Mouse (Mus musculus) CH12.LX (cell line): ENCODE data around the gene Adrb1. TPM values are rescaled to one million over a fixed set of nuclear protein-coding genes. Genes with fewer than 3 reads are reported as not detected.
"Not testable (repeated sequence)": the region's sequence is repeated elsewhere in the genome, so short reads cannot be mapped to it uniquely, and the experiment has no call there.

ENCODE experiments used
- DNase-seq: peaks from one replicate; pipeline ENCODE4 v3.0.0-alpha.2; 2013; ENCODE audit errors: extremely low read depth
- H3K27ac ChIP-seq: 2 replicates; pipeline ENCODE4 v1.5.1; 2012; ENCODE audit warnings: low read depth, mild to moderate bottlenecking, control low read depth, moderate library complexity; ENCODE audit not compliant: insufficient read depth
- H3K27me3 ChIP-seq: replicated peaks from 2 replicates; pipeline ENCODE3; 2012; ENCODE audit warnings: inconsistent platforms
- H3K36me3 ChIP-seq, 2 experiments: replicated peaks in 1 of 2; 2 replicates each; pipeline versions ENCODE3 to v1.6.1; 2012; ENCODE audit warnings: inconsistent platforms in 1 of 2, low read length in 1 of 2, mild to moderate bottlenecking in 1 of 2, mixed read lengths in 1 of 2, moderate library complexity in 1 of 2; ENCODE audit not compliant: control insufficient read depth in 1 of 2, insufficient read depth in 1 of 2
- H3K4me1 ChIP-seq, 2 experiments: 2 replicates each; pipeline ENCODE4 v1.6.1; 2012; ENCODE audit warnings: inconsistent platforms in 1 of 2, moderate library complexity in 1 of 2; ENCODE audit not compliant: insufficient read depth in 2 of 2, control insufficient read depth in 1 of 2
- H3K4me2 ChIP-seq: 2 replicates; pipeline ENCODE4 v1.6.1; 2012; ENCODE audit warnings: low read depth, mild to moderate bottlenecking, control low read depth; ENCODE audit not compliant: poor library complexity, insufficient read depth, severe bottlenecking
- H3K4me3 ChIP-seq, 3 experiments: fragments of 150-350 bp in 1 of 3; sonication (generic) in 1 of 3; replicated peaks in 1 of 3; 2 replicates each; pipeline versions ENCODE3 to v1.5.1; 2011 to 2012; ENCODE audit warnings: low read depth in 2 of 3, low read length in 2 of 3, mild to moderate bottlenecking in 2 of 3, moderate library complexity in 2 of 3, control low read depth in 1 of 3, improper control_type of control experiment in 1 of 3, inconsistent platforms in 1 of 3, mixed read lengths in 1 of 3; ENCODE audit not compliant: poor library complexity in 1 of 3
- H3K79me2 ChIP-seq: replicated peaks from 2 replicates; pipeline ENCODE4 v1.6.1; 2012; ENCODE audit warnings: mild to moderate bottlenecking, moderate library complexity; ENCODE audit not compliant: control insufficient read depth, poor library complexity, insufficient read depth, severe bottlenecking; ENCODE audit errors: extremely low read depth
- H3K9ac ChIP-seq: 2 replicates; pipeline ENCODE4 v1.6.1; 2012; ENCODE audit warnings: low read depth, mild to moderate bottlenecking, control low read depth, moderate library complexity; ENCODE audit not compliant: insufficient read depth
- H3K9me3 ChIP-seq: replicated peaks from 2 replicates; pipeline ENCODE3; 2012; ENCODE audit warnings: low read length, inconsistent platforms, mixed read lengths
- CTCF ChIP-seq, 2 experiments: IDR thresholded peaks in 1 of 2; conservative IDR thresholded peaks in 1 of 2; 2 replicates each; pipeline ENCODE4 v1.5.1; 2011 to 2012; ENCODE audit warnings: low read depth in 2 of 2, low read length in 2 of 2, improper control_type of control experiment in 1 of 2, inconsistent platforms in 1 of 2, mild to moderate bottlenecking in 1 of 2, moderate library complexity in 1 of 2
- dilution Hi-C: fragments of 300-500 bp; cut with MboI; formaldehyde crosslinking; loops from 2 replicates; pipeline ENCODE4 v1.14.3; 2020; ENCODE audit warnings: low sequenced_read_pairs; ENCODE audit not compliant: extremely low pct_unique_long_range_greater_than_20kb, extremely low pct_ligation_motif_present
- in situ Hi-C: fragments of 300-500 bp; cut with MboI; formaldehyde crosslinking; loops from 3 replicates; pipeline ENCODE4 v1.14.3; 2019; ENCODE audit warnings: low sequenced_read_pairs, low pct_ligation_motif_present, low pct_unique_long_range_greater_than_20kb, mixed read lengths
- polyA plus RNA-seq: library from polyadenylated mRNA; unstranded; fragments of >175 nt; gene quantifications from 2 replicates; pipeline ENCODE4 v1.2.1, GENCODE M21; 2012; ENCODE audit warnings: low read depth; ENCODE audit not compliant: insufficient read length
- total RNA-seq, 2 experiments: library from RNA; depleted of rRNA; stranded (reverse); fragments of 300-350 nt in 1 of 2; fragments of >200 nt in 1 of 2; gene quantifications; 2 replicates each; pipeline ENCODE4 v1.2.3; 2012 to 2014

Adrb1 gene
- total and polyA plus RNA-seq, 3 experiments: not detected

GRCm38 (mm10) chr19:56778532-56778931, 56.5 kb downstream of the Adrb1 start:
- peaks cover 6 to 22% of the 10 kb centered on the region in 2 experiments for H3K4me1 ChIP-seq
- H3K9ac ChIP-seq, H3K9me3 ChIP-seq, H3K27me3 ChIP-seq, H3K36me3 ChIP-seq, H3K4me3 ChIP-seq, dilution Hi-C loops, H3K27ac ChIP-seq, H3K79me2 ChIP-seq, DNase-seq, H3K4me2 ChIP-seq: not testable (repeated sequence)
- in situ Hi-C loops: loop anchor here (5.0 kb wide), 1 partner anchor 351 kb away; no protein-coding TSS in a partner anchor
- peak in 1 of 2 experiments; percentile 34; a peak in 2 of 4 replicates for TF ChIP-seq CTCF (conservative IDR thresholded peaks at IDR 0.05 in 1 of 2, IDR thresholded peaks at IDR 0.05 in 1 of 2; ENCODE audit: low read depth in 2 of 2, low read length in 2 of 2)

Other genes with a start within 250 kb of the Adrb1 start
- 8.3 and 9.3 TPM in 2 replicates for gene Dclre1a, start 174.0 kb upstream of the Adrb1 start, total RNA-seq (2012; rRNA removed)
- gene Dclre1a, start 174.0 kb upstream of the Adrb1 start, total RNA-seq (2014; rRNA removed): 14.8 and 15.7 TPM in 2 replicates
- gene Dclre1a, start 174.0 kb upstream of the Adrb1 start, polyA plus RNA-seq: 11.4 and 13.1 TPM in 2 replicates
- gene Nhlrc2, start 173.9 kb upstream of the Adrb1 start, total RNA-seq (2012; rRNA removed): 9.5 and 9.9 TPM in 2 replicates
- 12.6 and 12.9 TPM in 2 replicates for gene Nhlrc2, start 173.9 kb upstream of the Adrb1 start, total RNA-seq (2014; rRNA removed)
- 18.3 and 22.9 TPM in 2 replicates for gene Nhlrc2, start 173.9 kb upstream of the Adrb1 start, polyA plus RNA-seq
- gene Ccdc186, start 100.0 kb downstream of the Adrb1 start, total RNA-seq (2012; rRNA removed): 3.4 and 4.2 TPM in 2 replicates
- gene Ccdc186, start 100.0 kb downstream of the Adrb1 start, total RNA-seq (2014; rRNA removed): 2.2 and 2.7 TPM in 2 replicates
- gene Ccdc186, start 100.0 kb downstream of the Adrb1 start, polyA plus RNA-seq: 7.5 and 8.6 TPM in 2 replicates
- gene Tdrd1, start 104.0 kb downstream of the Adrb1 start, total RNA-seq (2012; rRNA removed): not detected in 2 replicates
- gene Tdrd1, start 104.0 kb downstream of the Adrb1 start, total RNA-seq (2014; rRNA removed): not detected in 2 replicates
- gene Tdrd1, start 104.0 kb downstream of the Adrb1 start, polyA plus RNA-seq: 0.05 and 0.07 TPM in 2 replicates
- gene Vwa2, start 152.1 kb downstream of the Adrb1 start, total RNA-seq (2012; rRNA removed): not detected in 2 replicates
- not detected in 2 replicates for gene Vwa2, start 152.1 kb downstream of the Adrb1 start, total RNA-seq (2014; rRNA removed)
- gene Vwa2, start 152.1 kb downstream of the Adrb1 start, polyA plus RNA-seq: not detected in 2 replicates